ENCODE assay signal across 8 mouse cellular contexts in the genomic region with DNA sequence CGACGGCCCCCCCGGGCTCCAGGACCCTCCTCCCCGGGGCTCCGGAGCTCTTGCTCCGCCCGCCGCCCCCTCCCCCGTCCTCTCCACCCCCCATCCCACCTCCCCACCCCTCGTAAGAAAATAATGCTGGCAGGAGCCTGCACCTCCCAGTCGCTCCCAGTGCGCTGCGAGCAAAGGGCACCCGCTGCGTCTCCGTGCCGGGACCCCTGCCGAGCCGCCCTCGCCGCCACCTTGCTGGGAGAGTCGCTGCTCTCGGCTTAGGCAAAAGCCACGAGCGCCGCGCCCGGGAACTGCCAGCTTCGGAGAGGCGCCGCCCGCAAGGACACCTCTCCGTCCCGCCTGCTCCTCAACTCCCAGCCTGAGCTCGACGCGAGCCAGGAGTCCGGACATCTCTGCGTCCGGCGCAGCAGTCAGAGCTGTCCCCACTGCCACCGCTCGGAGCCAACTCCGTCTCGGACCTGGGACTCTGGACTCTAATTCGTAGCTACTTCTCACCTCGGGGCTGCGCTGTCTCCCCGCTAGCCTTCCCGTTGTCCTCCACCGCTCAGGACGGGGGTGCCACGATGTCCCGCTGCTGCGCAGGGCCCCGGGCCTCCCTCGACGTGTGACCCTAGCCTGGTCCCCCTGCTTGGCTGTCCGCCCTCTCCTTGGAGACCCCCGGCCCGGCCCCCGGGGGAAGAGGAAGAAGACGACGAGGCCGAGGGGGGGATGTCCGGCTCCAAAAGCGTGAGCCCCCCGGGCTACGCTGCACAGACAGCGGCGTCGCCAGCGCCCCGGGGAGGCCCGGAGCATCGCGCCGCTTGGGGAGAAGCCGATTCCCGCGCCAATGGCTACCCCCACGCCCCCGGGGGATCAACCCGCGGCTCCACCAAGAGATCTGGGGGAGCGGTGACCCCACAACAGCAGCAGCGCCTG. TPM values are rescaled to one million over a fixed set of nuclear protein-coding genes. Genes with fewer than 3 reads are reported as not detected.
A peak's percentile ranks its signal among the peaks of the same experiment; 100 is the strongest.
DNase-seq lines count a peak whose midpoint lies in the region; ATAC-seq lines count a peak whose summit lies in the region.

No protein-coding gene starts in this region.

- H3K9me3 ChIP-seq in intestine, embryonic 16.5 days (ENCODE audit: control insufficient read depth, low read length) = no peaks in the 10 kb centered on the region
- H3K9me3 ChIP-seq in limb, embryonic 12.5 days = no peaks in the 10 kb centered on the region
- H3K9me3 ChIP-seq in midbrain, embryonic 11.5 days (ENCODE audit: control insufficient read depth, low read length) = no peaks in the 10 kb centered on the region
- H3K9me3 ChIP-seq in stomach, embryonic 14.5 days (ENCODE audit: control insufficient read depth, low read depth, low read length) = no peaks in the 10 kb centered on the region

- H3K4me3 ChIP-seq in intestine, embryonic 16.5 days (ENCODE audit: low read length) = peak overlapping the region; percentile 69
- peak overlapping the region; percentile 72 for H3K4me3 ChIP-seq in limb, embryonic 12.5 days (replicated peaks)
- H3K4me3 ChIP-seq in midbrain, embryonic 11.5 days (ENCODE audit: low read depth, low read length) = peak overlapping the region; percentile 74
- peak overlapping the region; percentile 62 for H3K4me3 ChIP-seq in stomach, embryonic 14.5 days (ENCODE audit: low read depth, low read length)

- peak; percentile 66 for DNase-seq in adrenal gland, postnatal 25 days
- DNase-seq in cerebellum, postnatal 14 days = peak; percentile 73 to 76
- DNase-seq in heart, adult 18-20 months = peak; percentile 61 to 62
- peak; percentile 97 for DNase-seq in midbrain, embryonic 11.5 days (ENCODE audit: low spot score, missing footprints)

- peak overlapping the region; percentile 70 for H3K27ac ChIP-seq in intestine, embryonic 16.5 days (ENCODE audit: low read length)
- H3K27ac ChIP-seq in limb, embryonic 12.5 days = no peak overlapping the region
- peak overlapping the region; percentile 57; the same call in 1 of the 2 replicates for H3K27ac ChIP-seq in midbrain, embryonic 11.5 days (ENCODE audit: low read depth, low read length)
- H3K27ac ChIP-seq in stomach, embryonic 14.5 days (ENCODE audit: low read length) = peak overlapping the region; percentile 63; the same call in 1 of the 2 replicates

- ATAC-seq in intestine, embryonic 16.5 days = peak; percentile 63
- ATAC-seq in limb, embryonic 12.5 days (ENCODE audit: insufficient number of reproducible peaks, insufficient read depth, low FRiP score, low TSS enrichment, low read depth) = peak; percentile 28
- ATAC-seq in midbrain, embryonic 11.5 days (ENCODE audit: low FRiP score) = peak; percentile 39
- peak; percentile 46; the same call in 1 of the 2 replicates for ATAC-seq in stomach, embryonic 14.5 days (ENCODE audit: insufficient number of reproducible peaks, insufficient read depth, low FRiP score, low read depth)
- no peak for ATAC-seq in monocyte, adult 5-6 weeks (replicated peaks; ENCODE audit: insufficient number of reproducible peaks, low FRiP score, low TSS enrichment, poor library complexity, severe bottlenecking)

- no peaks in the 10 kb centered on the region for H3K36me3 ChIP-seq in intestine, embryonic 16.5 days (ENCODE audit: control insufficient read depth, insufficient read depth, low read length)
- no peaks in the 10 kb centered on the region for H3K36me3 ChIP-seq in limb, embryonic 12.5 days
- no peaks in the 10 kb centered on the region for H3K36me3 ChIP-seq in midbrain, embryonic 11.5 days (ENCODE audit: control insufficient read depth, insufficient read depth, low read length)
- H3K36me3 ChIP-seq in stomach, embryonic 14.5 days (ENCODE audit: control insufficient read depth, insufficient read depth, low read length) = no peaks in the 10 kb centered on the region

- peak overlapping the region; percentile 97 for H3K4me2 ChIP-seq in intestine, embryonic 16.5 days (ENCODE audit: low read depth, low read length)
- H3K4me2 ChIP-seq in limb, embryonic 12.5 days = peak overlapping the region; percentile 97
- peak overlapping the region; percentile 95 for H3K4me2 ChIP-seq in midbrain, embryonic 11.5 days
- H3K4me2 ChIP-seq in stomach, embryonic 14.5 days (replicated peaks; ENCODE audit: low read depth, low read length) = peak overlapping the region; percentile 97

- peak overlapping the region; percentile 79 for H3K9ac ChIP-seq in intestine, embryonic 16.5 days (ENCODE audit: low read depth, low read length)
- peak overlapping the region; percentile 81 for H3K9ac ChIP-seq in limb, embryonic 12.5 days (replicated peaks)
- H3K9ac ChIP-seq in midbrain, embryonic 11.5 days (ENCODE audit: low read length) = peak overlapping the region; percentile 85
- peak overlapping the region; percentile 63 for H3K9ac ChIP-seq in stomach, embryonic 14.5 days (replicated peaks; ENCODE audit: low read depth, low read length)

- WGBS in intestine, embryonic 16.5 days = 3% methylated on average over 86 of the region's 87 CpGs
- 1% methylated on average over 79 of the region's 87 CpGs for WGBS in limb, embryonic 12.5 days
- WGBS in midbrain, embryonic 11.5 days = under 1% methylated on average over 80 of the region's 87 CpGs
- 1% methylated on average over 83 of the region's 87 CpGs for WGBS in stomach, embryonic 14.5 days

- H3K27me3 ChIP-seq in intestine, embryonic 16.5 days (replicated peaks; ENCODE audit: control insufficient read depth, insufficient read depth, low read length) = peaks cover 48% of the 10 kb centered on the region
- H3K27me3 ChIP-seq in limb, embryonic 12.5 days = peaks cover 66% of the 10 kb centered on the region
- H3K27me3 ChIP-seq in midbrain, embryonic 11.5 days (ENCODE audit: control insufficient read depth, insufficient read depth, low read length) = peaks cover 47% of the 10 kb centered on the region
- H3K27me3 ChIP-seq in stomach, embryonic 14.5 days (ENCODE audit: control insufficient read depth, insufficient read depth, low read length) = peaks cover 20% of the 10 kb centered on the region; the same call in 1 of the 2 replicates

- peaks cover 15% of the 10 kb centered on the region for H3K4me1 ChIP-seq in intestine, embryonic 16.5 days (ENCODE audit: control insufficient read depth, insufficient read depth, low read length)
- H3K4me1 ChIP-seq in limb, embryonic 12.5 days (replicated peaks) = peaks cover 56% of the 10 kb centered on the region
- H3K4me1 ChIP-seq in midbrain, embryonic 11.5 days (ENCODE audit: control insufficient read depth, insufficient read depth, low read length) = peaks cover 19% of the 10 kb centered on the region
- H3K4me1 ChIP-seq in stomach, embryonic 14.5 days (ENCODE audit: control insufficient read depth, insufficient read depth, low read length) = peaks cover 17% of the 10 kb centered on the region

RNA-seq across cellular contexts. Expression of gene Adcy5, which starts 1.0 kb away (rescaled TPM):
- total RNA-seq in adrenal gland, postnatal 25 days (2021) = 4.6 and 7.2 TPM in 2 replicates
- total RNA-seq in heart, adult 18-20 months (2021) = 10 to 100 TPM; 48.4 to 52.4 TPM
- polyA plus RNA-seq in intestine, embryonic 16.5 days (2015; fragmentation: Nextera tagmentation; extraction: Ambion mirVana) = 1.9 and 2.0 TPM in 2 replicates
- polyA plus RNA-seq in limb, embryonic 12.5 days (2016; fragmentation: Nextera tagmentation; extraction: Ambion mirVana) = 2.2 and 2.7 TPM in 2 replicates
- 1.7 TPM in 2 replicates for polyA plus RNA-seq in midbrain, embryonic 11.5 days (2014; fragmentation: Nextera tagmentation; extraction: Ambion mirVana)
- polyA plus RNA-seq in stomach, embryonic 14.5 days (2014; fragmentation: Nextera tagmentation; extraction: Ambion mirVana) = 4.7 and 4.8 TPM in 2 replicates
- 0.10 TPM in 1 of 3 replicates, not detected in the others for total RNA-seq in monocyte, adult 5-6 weeks (2017)
